Mouse (Mus musculus) embryonic facial prominence, embryonic 12.5 days (tissue): ENCODE results near the gene Myo7a. TPM values are rescaled to one million over a fixed set of nuclear protein-coding genes. Genes with fewer than 3 reads are reported as not detected.

Experiments
- ATAC-seq: fragments of 200-750 bp; cut with Nextera tagmentation; 2 replicates; pipeline ENCODE4 v1.8.0; 2017; ENCODE audit not compliant: insufficient number of reproducible peaks, insufficient read depth, low FRiP score, low TSS enrichment
- H3K27ac ChIP-seq: fragments of 300-500 bp; sonication (generic); 2 replicates; pipeline ENCODE4 v1.5.1; 2016; ENCODE audit warnings: mild to moderate bottlenecking
- H3K27me3 ChIP-seq: fragments of 300-500 bp; sonication (generic); 2 replicates; pipeline ENCODE4 v1.6.1; 2016; ENCODE audit warnings: mild to moderate bottlenecking, moderate library complexity
- H3K36me3 ChIP-seq: fragments of 300-500 bp; sonication (generic); 2 replicates; pipeline ENCODE4 v1.6.1; 2016; ENCODE audit warnings: mild to moderate bottlenecking
- H3K4me1 ChIP-seq: fragments of 300-500 bp; sonication (generic); 2 replicates; pipeline ENCODE4 v1.6.1; 2016
- H3K4me2 ChIP-seq: fragments of 300-500 bp; sonication (generic); replicated peaks from 2 replicates; pipeline ENCODE4 v1.6.1; 2016; ENCODE audit warnings: mild to moderate bottlenecking, moderate library complexity
- H3K4me3 ChIP-seq: fragments of 300-500 bp; sonication (generic); 2 replicates; pipeline ENCODE4 v1.5.1; 2016; ENCODE audit warnings: mild to moderate bottlenecking
- H3K9ac ChIP-seq: fragments of 300-500 bp; sonication (generic); 2 replicates; pipeline ENCODE4 v1.6.1; 2016; ENCODE audit warnings: mild to moderate bottlenecking, moderate library complexity
- H3K9me3 ChIP-seq: fragments of 300-500 bp; sonication (generic); 2 replicates; pipeline ENCODE4 v1.6.1; 2016; ENCODE audit warnings: mild to moderate bottlenecking, moderate library complexity
- WGBS: fragments of 180-500 bp; shearing (Covaris S2); methylation state at CpG from one replicate; pipeline ENCODE4 v1.1.7; 2016; 5-methylcytosine and 5-hydroxymethylcytosine counted together
- polyA plus RNA-seq: library from polyadenylated mRNA; unstranded; fragments of >200 nt; fragmentation: Nextera tagmentation; extraction: Ambion mirVana; gene quantifications from 2 replicates; pipeline ENCODE4 v1.2.1, GENCODE M21; 2016

Myo7a gene
- polyA plus RNA-seq, 1 experiment from 2014 or later, result 16.1 TPM

DNA sequence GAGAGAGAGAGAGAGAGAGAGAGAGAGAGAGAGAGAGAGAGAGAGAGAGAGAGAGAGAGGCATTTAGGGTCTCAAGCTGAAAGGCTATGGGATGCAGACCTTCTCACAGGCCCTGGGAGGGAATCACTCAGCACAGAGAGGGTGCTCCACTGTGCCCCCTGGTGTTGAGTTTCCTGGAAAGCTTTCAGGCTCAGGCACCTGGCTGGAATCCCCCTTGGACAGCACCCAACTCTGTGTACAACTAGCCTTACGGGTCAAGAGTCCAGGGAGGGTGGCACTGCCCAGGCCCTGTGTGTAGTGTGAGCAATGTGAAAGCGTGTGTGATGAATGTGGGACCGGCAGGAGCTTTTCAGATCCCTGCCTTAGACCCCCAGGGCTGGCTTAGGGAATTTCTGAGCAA, 21.9 kb upstream of the Myo7a start:
- Histone ChIP-seq H3K4me1 (no peaks in the 10 kb centered on the region), H3K36me3 (no peaks in the 10 kb centered on the region), H3K4me2 (no peak overlapping the region), H3K9ac (no peak overlapping the region), H3K27ac (no peak overlapping the region), H3K27me3 (no peaks in the 10 kb centered on the region), H3K4me3 (no peak overlapping the region), H3K9me3 (no peaks in the 10 kb centered on the region)
- WGBS, result 56% methylated on average over 3 of the region's 3 CpGs
- ATAC-seq, result no peak

- no peaks in the 10 kb centered on the region for H3K36me3 ChIP-seq
- no peak overlapping the region for H3K9ac ChIP-seq
- no peaks in the 10 kb centered on the region for H3K27me3 ChIP-seq
- 48% methylated on average over 2 of the region's 2 CpGs for WGBS
- no peaks in the 10 kb centered on the region for H3K4me1 ChIP-seq
- no peak overlapping the region for H3K27ac ChIP-seq
- no peak for ATAC-seq
- no peak overlapping the region for H3K4me2 ChIP-seq
- no peak overlapping the region for H3K4me3 ChIP-seq
- H3K9me3 ChIP-seq, result no peaks in the 10 kb centered on the region
Measured at GRCm38 (mm10) chr7:98140597-98140996, 21.3 kb upstream of the Myo7a start.

- Histone ChIP-seq H3K27ac (no peak overlapping the region), H3K9ac (no peak overlapping the region), H3K4me1 (no peaks in the 10 kb centered on the region), H3K27me3 (no peaks in the 10 kb centered on the region), H3K9me3 (no peaks in the 10 kb centered on the region), H3K36me3 (no peaks in the 10 kb centered on the region), H3K4me3 (no peak overlapping the region), H3K4me2 (no peak overlapping the region)
- ATAC-seq, result no peak
- WGBS, result 15% methylated on average over 9 of the region's 9 CpGs
Measured at GRCm38 (mm10) chr7:98139216-98139615, 19.9 kb upstream of the Myo7a start.

DNA sequence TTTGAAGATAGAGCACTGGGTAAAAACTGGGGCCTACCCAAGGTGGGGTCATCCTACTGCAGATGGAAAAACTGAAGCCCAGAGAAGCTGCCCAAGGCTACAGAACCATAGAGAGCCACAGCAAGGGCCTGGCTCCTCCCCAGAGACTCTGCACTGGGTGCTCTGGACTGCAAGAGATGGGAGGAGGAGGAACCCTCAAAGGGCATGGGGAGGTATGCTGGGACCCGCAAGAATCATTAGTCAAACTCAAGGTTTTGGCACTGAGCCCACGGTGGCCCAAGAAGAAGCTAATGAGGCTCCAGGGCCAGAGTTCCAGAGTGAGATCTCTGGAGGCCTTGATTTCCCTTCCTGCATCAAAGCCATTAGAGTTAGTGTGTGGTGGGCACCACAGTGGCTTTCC, 18.7 kb upstream of the Myo7a start:
- 78% methylated on average over 2 of the region's 2 CpGs for WGBS
- Histone ChIP-seq H3K36me3 (no peaks in the 10 kb centered on the region), H3K27me3 (no peaks in the 10 kb centered on the region), H3K9ac (0 out of 2 replicates have a peak overlapping the region, but pooled peaks have one; percentile 10), H3K4me1 (no peaks in the 10 kb centered on the region), H3K4me3 (no peak overlapping the region), H3K27ac (no peak overlapping the region), H3K9me3 (no peaks in the 10 kb centered on the region), H3K4me2 (no peak overlapping the region)
- no peak for ATAC-seq

- Histone ChIP-seq H3K4me1 (no peaks in the 10 kb centered on the region), H3K36me3 (no peaks in the 10 kb centered on the region), H3K27ac (no peak overlapping the region), H3K9me3 (no peaks in the 10 kb centered on the region), H3K4me3 (no peak overlapping the region), H3K9ac (0 out of 2 replicates have a peak overlapping the region, but pooled peaks have one; percentile 10), H3K27me3 (no peaks in the 10 kb centered on the region), H3K4me2 (no peak overlapping the region)
- ATAC-seq, result no peak; the same call in 1 of the 2 replicates
- 45% methylated on average over 3 of the region's 3 CpGs for WGBS
Measured at GRCm38 (mm10) chr7:98137583-98137982, 18.3 kb upstream of the Myo7a start.

DNA sequence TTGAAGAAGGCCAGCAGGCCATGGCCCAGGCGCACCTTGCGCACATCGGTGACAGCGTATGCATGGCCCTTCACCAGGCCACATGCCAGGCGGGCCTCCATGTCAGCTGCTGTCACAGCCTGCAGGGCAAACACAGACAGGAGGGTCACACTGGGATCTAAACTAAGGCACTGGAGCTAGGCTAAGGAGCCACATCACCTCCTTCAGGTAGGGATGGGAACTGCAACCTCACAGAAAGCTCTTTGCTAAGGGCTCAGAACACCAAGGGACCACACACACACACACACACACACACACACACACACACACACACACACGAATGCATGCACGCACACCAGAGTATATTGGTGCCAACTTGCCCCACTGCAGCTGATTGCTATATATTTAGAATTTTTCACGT, 12.4 kb upstream of the Myo7a start:
- Histone ChIP-seq H3K36me3 (no peaks in the 10 kb centered on the region), H3K4me2 (no peak overlapping the region), H3K9ac (no peak overlapping the region), H3K4me1 (no peaks in the 10 kb centered on the region), H3K9me3 (no peaks in the 10 kb centered on the region), H3K27ac (no peak overlapping the region), H3K27me3 (no peaks in the 10 kb centered on the region), H3K4me3 (no peak overlapping the region)
- 88% methylated on average over 8 of the region's 8 CpGs for WGBS
- ATAC-seq, result no peak

DNA sequence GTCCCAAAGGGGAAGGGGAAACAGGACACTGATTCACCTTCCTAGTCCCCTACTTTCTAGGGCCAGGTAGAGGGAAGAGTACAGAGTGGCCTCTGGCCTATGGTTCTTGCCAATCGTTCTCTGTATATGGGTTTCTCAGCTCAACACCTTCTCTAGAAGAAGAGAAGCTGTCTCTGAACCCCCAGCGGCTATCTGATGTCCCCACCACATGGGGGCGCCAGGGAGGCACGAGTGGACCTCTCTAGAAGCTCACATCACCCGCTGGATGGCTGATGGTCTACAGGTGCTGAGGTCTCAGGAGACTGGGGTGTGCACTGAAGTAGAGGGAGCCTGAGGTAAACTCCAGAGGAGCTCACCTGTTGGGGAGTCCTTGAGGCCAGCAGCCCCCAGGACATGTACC, 6.1 kb upstream of the Myo7a start:
- H3K4me1 ChIP-seq, result no peaks in the 10 kb centered on the region
- no peaks in the 10 kb centered on the region for H3K9me3 ChIP-seq
- ATAC-seq, result no peak
- no peak overlapping the region for H3K4me2 ChIP-seq
- H3K27ac ChIP-seq, result no peak overlapping the region
- no peak overlapping the region for H3K4me3 ChIP-seq
- H3K9ac ChIP-seq, result no peak overlapping the region
- no peaks in the 10 kb centered on the region for H3K36me3 ChIP-seq
- 42% methylated on average over 5 of the region's 5 CpGs for WGBS
- 0 out of 2 replicates have a peak, but pooled peaks cover 8% of the 10 kb centered on the region for H3K27me3 ChIP-seq

GRCm38 (mm10) chr7:98124701-98125100, 5.4 kb upstream of the Myo7a start:
- Histone ChIP-seq H3K4me2 (no peak overlapping the region), H3K27me3 (0 out of 2 replicates have a peak, but pooled peaks cover 8% of the 10 kb centered on the region), H3K36me3 (no peaks in the 10 kb centered on the region), H3K4me3 (no peak overlapping the region), H3K27ac (no peak overlapping the region), H3K9me3 (no peaks in the 10 kb centered on the region), H3K4me1 (no peaks in the 10 kb centered on the region), H3K9ac (no peak overlapping the region)
- no peak for ATAC-seq
- WGBS, result 57% methylated on average over 5 of the region's 5 CpGs

GRCm38 (mm10) chr7:98121673-98122072, 2.3 kb upstream of the Myo7a start:
- Histone ChIP-seq H3K4me3 (no peak overlapping the region), H3K27me3 (0 out of 2 replicates have a peak, but pooled peaks cover 9% of the 10 kb centered on the region), H3K9me3 (no peaks in the 10 kb centered on the region), H3K27ac (no peak overlapping the region), H3K9ac (no peak overlapping the region), H3K4me1 (0 out of 2 replicates have a peak, but pooled peaks cover 4% of the 10 kb centered on the region), H3K4me2 (no peak overlapping the region), H3K36me3 (no peaks in the 10 kb centered on the region)
- ATAC-seq, result no peak
- 79% methylated on average over 8 of the region's 8 CpGs for WGBS

GRCm38 (mm10) chr7:98121241-98121640, 1.9 kb upstream of the Myo7a start:
- 77% methylated on average over 3 of the region's 3 CpGs for WGBS
- H3K9me3 ChIP-seq, result no peaks in the 10 kb centered on the region
- no peak overlapping the region for H3K4me3 ChIP-seq
- H3K4me2 ChIP-seq, result no peak overlapping the region
- H3K9ac ChIP-seq, result no peak overlapping the region
- no peaks in the 10 kb centered on the region for H3K36me3 ChIP-seq
- H3K27ac ChIP-seq, result no peak overlapping the region
- 0 out of 2 replicates have a peak, but pooled peaks cover 13% of the 10 kb centered on the region for H3K27me3 ChIP-seq
- H3K4me1 ChIP-seq, result 0 out of 2 replicates have a peak, but pooled peaks cover 4% of the 10 kb centered on the region
- no peak for ATAC-seq

GRCm38 (mm10) chr7:98120325-98120724, 1.0 kb upstream of the Myo7a start:
- H3K9ac ChIP-seq, result no peak overlapping the region
- peak; percentile 42; the same call in 1 of the 2 replicates for ATAC-seq
- H3K27ac ChIP-seq, result no peak overlapping the region

DNA sequence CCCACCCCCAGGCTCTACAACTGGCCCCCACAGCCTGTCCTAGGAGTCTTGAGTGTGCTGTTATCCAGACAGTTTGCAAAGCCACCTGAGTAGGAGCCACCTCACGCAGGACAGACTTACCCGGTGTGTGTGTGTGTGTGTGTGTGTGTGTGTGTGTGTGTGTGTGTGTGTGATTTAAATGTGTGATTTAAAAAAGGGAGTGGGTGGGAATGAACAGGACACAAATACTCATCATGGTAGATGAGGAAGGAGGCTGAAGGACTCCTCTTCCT, 573 bp upstream of the Myo7a start:
- no peak overlapping the region for H3K4me3 ChIP-seq
- H3K9me3 ChIP-seq, result no peaks in the 10 kb centered on the region
- H3K27me3 ChIP-seq, result 0 out of 2 replicates have a peak, but pooled peaks cover 18% of the 10 kb centered on the region
- 0 out of 2 replicates have a peak, but pooled peaks cover 4% of the 10 kb centered on the region for H3K4me1 ChIP-seq
- H3K4me2 ChIP-seq, result no peak overlapping the region
- no peak overlapping the region for H3K27ac ChIP-seq
- no peaks in the 10 kb centered on the region for H3K36me3 ChIP-seq
- ATAC-seq, result no peak
- 78% methylated on average over 2 of the region's 2 CpGs for WGBS
- H3K9ac ChIP-seq, result no peak overlapping the region

More at GRCm38 (mm10) chr7:98120325-98120724, 1.0 kb upstream of the Myo7a start:
- Histone ChIP-seq H3K36me3 (no peaks in the 10 kb centered on the region), H3K9me3 (no peaks in the 10 kb centered on the region), H3K4me3 (peak overlapping the region; percentile 21), H3K4me2 (peak overlapping the region; percentile 45), H3K27me3 (0 out of 2 replicates have a peak, but pooled peaks cover 16% of the 10 kb centered on the region), H3K4me1 (0 out of 2 replicates have a peak, but pooled peaks cover 4% of the 10 kb centered on the region)
- WGBS, result 11% methylated on average over 7 of the region's 7 CpGs
